Mouse (Mus musculus): ENCODE measurements at regions not wholly inside any gene's neighbourhood (a gene's known extent, or its start where the extent isn't known, plus 50 kb on each side); places are given as distances from the start of the nearest gene placed in this dataset.

DNA sequence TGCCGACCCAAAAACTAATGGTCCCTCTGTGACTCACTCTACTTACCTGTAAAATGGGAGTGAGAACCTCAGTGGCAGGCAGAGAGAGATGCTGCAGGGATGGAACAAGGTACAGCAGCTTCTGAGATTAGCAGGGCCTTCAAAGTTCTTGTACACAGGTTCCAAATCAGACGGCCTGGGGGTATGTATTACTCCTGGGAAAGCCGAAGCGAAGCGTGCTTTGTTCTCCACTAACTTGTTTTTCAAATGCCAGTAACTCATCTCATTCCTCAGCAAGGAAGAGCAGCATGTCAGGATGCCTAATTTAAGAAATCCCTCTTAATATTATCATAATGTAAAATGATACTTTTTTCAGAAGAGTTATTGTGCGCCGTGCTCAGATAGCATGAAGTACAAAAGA, 66.1 kb upstream of the Cacna2d3 start:
- TF ChIP-seq CTCF (IDR thresholded peaks at IDR 0.05; ENCODE audit: extremely low read depth, insufficient read length, insufficient replicate concordance, low read depth, low read length) (no peak), POLR2A (IDR thresholded peaks at IDR 0.05; ENCODE audit: low read depth, low read length) (no peak)

All from small intestine, adult 2 months (tissue).